Mouse (Mus musculus) cortical plate, adult 2 months (tissue): ENCODE measurements around the gene Btbd6.

ENCODE experiments used
- CTCF ChIP-seq: fragments of 200-500 bp; IDR thresholded peaks from 2 replicates; pipeline ENCODE4 v1.5.1; 2011; ENCODE audit warnings: mild to moderate bottlenecking, control low read depth, low read length; ENCODE audit not compliant: insufficient read depth; ENCODE audit errors: extremely low read depth
- POLR2A ChIP-seq: fragments of 200-500 bp; IDR thresholded peaks from 2 replicates; pipeline ENCODE4 v1.6.1; 2011; ENCODE audit warnings: mild to moderate bottlenecking, low read length, control low read depth; ENCODE audit not compliant: insufficient read depth; ENCODE audit errors: extremely low read depth

- TF ChIP-seq CTCF, result no peak
- TF ChIP-seq POLR2A, result no peak
Observed at GRCm38 (mm10) chr12:112999569-113000293, 23.4 kb downstream of the Btbd6 start.
